Mouse (Mus musculus) heart, postnatal 0 days (tissue): ENCODE measurements around the gene Olfr596.

Experiments
- CTCF ChIP-seq: IDR thresholded peaks from 2 replicates; pipeline ENCODE4 v1.5.1; 2016; ENCODE audit warnings: antibody characterized with exemption, control low read depth, low read depth
- EP300 ChIP-seq: IDR thresholded peaks from 2 replicates; pipeline ENCODE4 v1.6.1; 2016; ENCODE audit warnings: antibody characterized with exemption, low read depth

DNA sequence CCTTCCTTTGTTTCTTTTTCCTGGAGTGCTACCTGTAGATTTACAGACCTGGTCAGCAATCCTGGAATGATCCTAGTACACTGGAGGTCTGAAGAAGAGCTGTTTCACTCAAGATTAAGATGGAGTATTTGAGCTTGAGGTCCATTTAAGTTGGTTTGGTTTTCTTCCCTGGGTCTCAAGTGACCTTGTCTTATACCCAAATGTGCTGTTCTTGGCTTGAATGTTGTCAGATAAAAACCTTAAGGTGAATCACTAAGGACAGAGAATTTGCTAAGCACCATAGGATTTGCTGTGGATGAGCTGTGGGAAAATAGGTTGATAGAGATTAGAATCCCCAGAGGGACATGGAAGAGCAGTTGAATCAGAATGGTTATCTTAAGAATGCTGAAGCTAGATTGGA is 44.1 kb downstream of the Olfr596 start, which contains the start of gene Olfr600:
- TF ChIP-seq CTCF (no peak), EP300 (no peak)
